Mouse (Mus musculus) embryonic facial prominence, embryonic 13.5 days (tissue): ENCODE data around the gene Fez2. TPM values are rescaled to one million over a fixed set of nuclear protein-coding genes. Genes with fewer than 3 reads are reported as not detected.

Source experiments
- ATAC-seq: fragments of 200-750 bp; cut with Nextera tagmentation; 2 replicates; pipeline ENCODE4 v1.8.0; 2017; ENCODE audit warnings: low read depth; ENCODE audit not compliant: insufficient number of reproducible peaks, insufficient read depth, low FRiP score, low TSS enrichment
- H3K27ac ChIP-seq: fragments of 300-500 bp; sonication (generic); 2 replicates; pipeline ENCODE4 v1.5.1; 2015; ENCODE audit warnings: moderate library complexity, mild to moderate bottlenecking, inconsistent platforms
- H3K27me3 ChIP-seq: fragments of 300-500 bp; sonication (generic); 2 replicates; pipeline ENCODE4 v1.6.1; 2015; ENCODE audit warnings: mild to moderate bottlenecking, inconsistent platforms
- H3K36me3 ChIP-seq: fragments of 300-500 bp; sonication (generic); 2 replicates; pipeline ENCODE4 v1.6.1; 2015; ENCODE audit warnings: mild to moderate bottlenecking, inconsistent platforms
- H3K4me1 ChIP-seq: fragments of 300-500 bp; sonication (generic); 2 replicates; pipeline ENCODE4 v1.6.1; 2015; ENCODE audit warnings: inconsistent platforms
- H3K4me2 ChIP-seq: fragments of 300-500 bp; sonication (generic); 2 replicates; pipeline ENCODE4 v1.6.1; 2015; ENCODE audit warnings: moderate library complexity, mild to moderate bottlenecking, inconsistent platforms
- H3K4me3 ChIP-seq: fragments of 300-500 bp; sonication (generic); 2 replicates; pipeline ENCODE4 v1.5.1; 2015; ENCODE audit warnings: mild to moderate bottlenecking, inconsistent platforms
- H3K9ac ChIP-seq: fragments of 300-500 bp; sonication (generic); 2 replicates; pipeline ENCODE4 v1.6.1; 2015; ENCODE audit warnings: mild to moderate bottlenecking, inconsistent platforms
- H3K9me3 ChIP-seq: fragments of 300-500 bp; sonication (generic); 2 replicates; pipeline ENCODE4 v1.6.1; 2016; ENCODE audit warnings: inconsistent platforms
- WGBS: fragments of 180-500 bp; shearing (Covaris S2); methylation state at CpG from one replicate; pipeline ENCODE4 v1.1.7; 2015; ENCODE audit warnings: mixed read lengths; 5-methylcytosine and 5-hydroxymethylcytosine counted together
- polyA plus RNA-seq: library from polyadenylated mRNA; unstranded; fragments of >200 nt; fragmentation: Nextera tagmentation; extraction: Ambion mirVana; gene quantifications from 2 replicates; pipeline ENCODE4 v1.2.1, GENCODE M21; 2015

The Fez2 gene
- polyA plus RNA-seq, 1 experiment from 2014 or later = 39.3 TPM

DNA sequence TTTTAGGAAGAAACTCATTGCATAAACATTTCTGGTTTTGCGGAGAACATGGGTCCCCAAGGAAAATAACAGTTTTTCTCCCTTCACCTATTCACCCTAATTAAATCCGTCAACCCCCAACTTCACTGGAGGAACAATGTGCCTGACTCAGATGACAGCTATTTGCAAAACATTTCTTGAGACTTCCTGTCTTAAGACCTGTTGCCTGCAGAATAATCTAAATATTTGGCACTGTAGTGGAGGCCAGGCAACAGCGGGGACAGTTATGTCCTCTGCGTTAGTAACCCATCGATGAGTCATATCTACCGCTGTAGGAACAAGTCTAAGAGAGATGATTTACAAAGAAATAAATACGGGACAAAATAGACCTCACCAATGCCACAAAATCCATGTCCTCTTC lies 26.9 kb upstream of the Fez2 start:
- no peaks in the 10 kb centered on the region for H3K36me3 ChIP-seq
- no peaks in the 10 kb centered on the region for H3K4me1 ChIP-seq
- H3K27ac ChIP-seq = no peak overlapping the region
- H3K4me2 ChIP-seq = no peak overlapping the region
- no peak for ATAC-seq
- WGBS = 75% methylated on average over 7 of the region's 7 CpGs
- no peaks in the 10 kb centered on the region for H3K9me3 ChIP-seq
- H3K27me3 ChIP-seq = no peaks in the 10 kb centered on the region
- no peak overlapping the region for H3K9ac ChIP-seq
- no peak overlapping the region for H3K4me3 ChIP-seq

DNA sequence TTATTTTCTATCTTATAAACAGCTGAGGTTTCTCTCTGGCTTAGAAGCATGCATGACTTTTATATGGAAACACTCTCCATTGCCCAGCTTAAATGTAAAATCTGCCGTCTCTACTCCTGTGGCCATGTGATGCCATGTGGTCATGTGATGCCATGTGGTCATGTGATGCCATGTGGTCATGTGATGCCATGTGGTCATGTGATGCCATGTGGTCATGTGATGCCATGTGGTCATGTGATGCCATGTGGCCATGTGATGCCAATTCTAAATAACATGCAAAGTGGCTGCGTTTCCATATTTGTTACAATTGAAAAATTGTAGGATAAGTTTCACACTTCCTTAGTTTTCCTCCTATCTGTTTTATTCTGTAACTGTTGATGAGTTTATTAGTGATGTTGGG lies 22.8 kb upstream of the Fez2 start:
- H3K4me3 ChIP-seq = no peak overlapping the region
- H3K27me3 ChIP-seq = no peaks in the 10 kb centered on the region
- H3K9ac ChIP-seq = no peak overlapping the region
- H3K36me3 ChIP-seq = no peaks in the 10 kb centered on the region
- no peak overlapping the region for H3K4me2 ChIP-seq
- 98% methylated on average over 2 of the region's 2 CpGs for WGBS
- no peaks in the 10 kb centered on the region for H3K9me3 ChIP-seq
- ATAC-seq = no peak
- H3K27ac ChIP-seq = no peak overlapping the region
- H3K4me1 ChIP-seq = no peaks in the 10 kb centered on the region

DNA sequence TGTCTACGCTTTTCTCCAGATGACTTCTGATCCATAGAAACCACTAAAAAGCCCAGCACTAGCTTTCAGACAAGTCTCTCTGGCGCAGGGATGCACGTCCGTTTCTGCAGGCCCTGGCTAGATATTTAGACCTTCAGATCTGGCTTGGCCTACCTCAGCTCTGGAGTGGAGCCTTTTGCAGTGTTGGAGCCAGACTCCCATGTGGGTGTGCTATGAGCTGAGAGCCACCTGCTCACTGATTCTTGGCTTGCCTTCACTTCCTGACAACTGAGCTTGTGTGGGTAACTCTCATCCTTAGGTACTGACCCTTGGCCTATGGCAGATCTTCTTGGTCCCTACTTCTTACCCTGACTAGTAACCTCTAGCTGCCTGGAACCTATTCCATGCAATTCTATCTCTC lies 19.2 kb upstream of the Fez2 start:
- ATAC-seq = no peak
- Histone ChIP-seq H3K9me3 (no peaks in the 10 kb centered on the region), H3K27me3 (no peaks in the 10 kb centered on the region), H3K9ac (no peak overlapping the region), H3K4me1 (no peaks in the 10 kb centered on the region), H3K4me3 (no peak overlapping the region), H3K4me2 (no peak overlapping the region), H3K36me3 (no peaks in the 10 kb centered on the region), H3K27ac (no peak overlapping the region)
- WGBS = 91% methylated on average over 4 of the region's 4 CpGs

DNA sequence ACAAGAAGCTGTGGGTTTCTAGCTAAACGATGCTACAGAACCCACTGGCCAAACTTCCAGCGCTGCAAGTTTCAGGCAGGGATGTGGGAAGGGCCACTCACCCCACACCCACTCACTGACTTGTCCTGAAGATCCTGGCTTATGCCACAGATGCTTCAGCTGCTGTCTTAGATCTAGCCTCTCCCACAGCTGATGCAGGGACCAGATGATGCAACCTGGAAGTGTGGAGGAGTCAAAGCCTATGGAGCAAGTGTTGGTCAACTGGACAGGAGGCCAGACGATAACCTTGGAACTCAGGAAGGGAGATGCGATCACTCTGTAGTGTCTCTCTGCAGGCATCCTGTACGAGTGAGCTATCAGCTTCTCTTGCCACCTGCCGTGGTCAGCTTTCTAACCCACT lies 17.7 kb upstream of the Fez2 start:
- Histone ChIP-seq H3K4me3 (no peak overlapping the region), H3K27me3 (no peaks in the 10 kb centered on the region), H3K9me3 (no peaks in the 10 kb centered on the region), H3K27ac (no peak overlapping the region), H3K4me2 (no peak overlapping the region), H3K36me3 (no peaks in the 10 kb centered on the region), H3K9ac (no peak overlapping the region), H3K4me1 (no peaks in the 10 kb centered on the region)
- ATAC-seq = no peak
- WGBS = 79% methylated on average over 6 of the region's 6 CpGs

DNA sequence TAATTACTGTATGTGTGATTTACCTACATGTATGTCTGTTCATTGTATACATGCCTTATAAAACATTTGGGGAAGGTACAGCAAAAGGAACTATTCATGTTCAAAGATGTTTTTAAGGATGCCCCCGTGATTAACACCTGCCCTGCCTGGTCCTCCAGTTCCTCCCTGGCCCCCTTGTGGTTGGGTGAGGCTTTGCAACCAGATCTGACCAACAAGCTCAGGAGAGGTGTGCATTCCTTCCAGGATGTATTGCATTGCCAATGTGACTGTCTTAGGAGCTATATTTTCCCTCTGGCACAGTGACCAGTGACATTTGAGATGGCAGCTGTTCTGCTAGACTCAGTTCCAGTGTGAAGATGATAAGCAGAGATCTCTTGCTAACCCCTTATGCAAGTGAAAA lies 16.8 kb upstream of the Fez2 start:
- Histone ChIP-seq H3K4me3 (no peak overlapping the region), H3K27me3 (no peaks in the 10 kb centered on the region), H3K27ac (no peak overlapping the region), H3K4me1 (no peaks in the 10 kb centered on the region), H3K36me3 (no peaks in the 10 kb centered on the region), H3K9me3 (no peaks in the 10 kb centered on the region), H3K9ac (no peak overlapping the region), H3K4me2 (no peak overlapping the region)
- 33% methylated on average over 1 of the region's 1 CpGs for WGBS
- no peak for ATAC-seq

DNA sequence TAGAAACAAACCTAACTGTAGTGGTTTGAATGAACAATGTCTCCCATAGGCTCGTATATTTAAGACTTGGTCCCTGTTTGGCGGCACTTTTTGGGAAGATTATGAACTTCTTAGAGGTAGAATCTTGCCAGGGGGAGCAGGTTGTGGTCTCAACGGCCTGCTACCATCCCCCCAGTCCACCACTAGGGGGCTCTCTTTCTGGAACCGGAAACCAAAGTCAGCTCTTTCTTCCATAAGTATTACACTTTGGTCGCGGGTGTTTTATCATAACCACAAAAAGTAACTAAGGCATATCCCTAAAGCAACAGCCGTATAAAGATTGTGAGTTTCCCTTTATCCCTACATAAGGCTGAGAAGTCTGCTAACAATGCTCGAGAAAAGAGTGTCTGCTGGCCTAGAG lies 12.4 kb upstream of the Fez2 start:
- no peaks in the 10 kb centered on the region for H3K36me3 ChIP-seq
- no peak for ATAC-seq
- no peaks in the 10 kb centered on the region for H3K9me3 ChIP-seq
- WGBS = 64% methylated on average over 8 of the region's 8 CpGs
- H3K27ac ChIP-seq = no peak overlapping the region
- 0 out of 2 replicates have a peak, but pooled peaks cover 4% of the 10 kb centered on the region for H3K27me3 ChIP-seq
- H3K4me2 ChIP-seq = no peak overlapping the region
- H3K4me3 ChIP-seq = no peak overlapping the region
- no peaks in the 10 kb centered on the region for H3K4me1 ChIP-seq
- no peak overlapping the region for H3K9ac ChIP-seq

DNA sequence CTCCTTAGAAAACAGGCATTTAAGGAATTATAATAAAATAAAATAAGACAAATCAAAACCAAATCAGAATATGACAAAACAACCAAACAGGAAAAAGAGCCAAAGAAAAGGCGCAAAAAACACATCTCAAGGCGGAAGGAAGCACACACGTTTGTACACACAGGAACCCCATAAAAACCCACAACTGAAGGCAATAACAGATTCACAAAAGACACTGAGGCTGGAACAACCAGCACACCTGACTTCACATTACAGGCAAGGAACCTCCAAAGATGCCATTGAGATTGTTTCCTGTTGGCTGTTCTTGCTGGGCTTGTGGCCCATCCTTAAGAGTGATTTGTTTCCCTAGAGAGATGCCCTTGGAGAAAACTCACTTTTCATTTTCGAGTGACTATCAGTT lies 11.1 kb upstream of the Fez2 start:
- WGBS = 88% methylated on average over 4 of the region's 4 CpGs
- no peak overlapping the region for H3K4me3 ChIP-seq
- H3K4me1 ChIP-seq = no peaks in the 10 kb centered on the region
- H3K4me2 ChIP-seq = no peak overlapping the region
- H3K9me3 ChIP-seq = no peaks in the 10 kb centered on the region
- no peaks in the 10 kb centered on the region for H3K36me3 ChIP-seq
- H3K27me3 ChIP-seq = 0 out of 2 replicates have a peak, but pooled peaks cover 4% of the 10 kb centered on the region
- no peak overlapping the region for H3K9ac ChIP-seq
- ATAC-seq = no peak
- H3K27ac ChIP-seq = no peak overlapping the region

DNA sequence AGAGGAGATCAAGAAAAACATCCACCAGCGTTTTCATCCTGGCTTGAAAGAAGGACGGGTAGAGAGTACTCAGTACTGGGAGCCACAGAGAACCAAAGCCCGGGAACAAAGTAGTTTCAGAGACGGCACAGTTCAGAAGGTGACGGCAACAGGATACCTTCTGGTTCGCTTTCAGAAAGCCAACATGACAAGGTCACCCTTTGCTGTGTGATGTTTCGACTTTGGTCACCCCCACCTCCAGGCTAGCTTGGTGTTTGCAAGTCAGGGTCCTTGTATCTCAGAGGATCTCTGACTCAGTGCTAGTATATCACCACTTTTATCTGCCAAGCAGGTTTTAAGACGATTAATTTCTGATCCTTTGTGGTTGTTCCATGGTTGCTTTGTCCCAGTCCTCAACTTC lies 7.1 kb upstream of the Fez2 start:
- ATAC-seq = no peak
- WGBS = 77% methylated on average over 8 of the region's 8 CpGs
- no peaks in the 10 kb centered on the region for H3K4me1 ChIP-seq

DNA sequence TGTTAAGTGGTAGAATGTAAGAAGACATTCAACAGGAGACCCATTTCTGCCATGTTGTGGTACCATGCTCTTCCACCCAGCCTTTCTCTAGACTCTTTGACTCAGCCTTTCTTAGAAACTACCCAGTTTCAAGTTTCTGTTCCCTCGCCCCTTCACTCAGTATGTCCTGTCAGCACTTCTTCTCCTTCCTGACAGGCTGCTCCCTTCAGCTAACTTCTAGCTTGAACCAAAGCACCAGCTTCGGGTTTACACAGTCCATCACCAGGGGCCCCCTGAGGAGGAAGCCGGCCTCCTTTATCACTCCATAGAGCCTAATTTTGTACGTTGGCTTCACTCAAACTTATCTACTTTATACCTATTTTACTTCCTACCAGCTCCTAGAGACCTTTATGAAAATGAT lies 1.3 kb upstream of the Fez2 start:
- Histone ChIP-seq H3K27me3 (peaks cover 25% of the 10 kb centered on the region), H3K9me3 (no peaks in the 10 kb centered on the region), H3K4me2 (no peak overlapping the region), H3K4me1 (peaks cover 14% of the 10 kb centered on the region; the same call in 1 of the 2 replicates), H3K4me3 (no peak overlapping the region), H3K9ac (no peak overlapping the region), H3K36me3 (no peaks in the 10 kb centered on the region), H3K27ac (no peak overlapping the region)
- no peak for ATAC-seq
- WGBS = 78% methylated on average over 4 of the region's 4 CpGs

More for the DNA sequence above, 7.1 kb upstream of the Fez2 start:
- H3K4me2 ChIP-seq = no peak overlapping the region
- no peak overlapping the region for H3K9ac ChIP-seq
- peaks cover 21% of the 10 kb centered on the region for H3K27me3 ChIP-seq
- no peak overlapping the region for H3K27ac ChIP-seq
- no peaks in the 10 kb centered on the region for H3K9me3 ChIP-seq
- H3K36me3 ChIP-seq = no peaks in the 10 kb centered on the region
- H3K4me3 ChIP-seq = no peak overlapping the region

DNA sequence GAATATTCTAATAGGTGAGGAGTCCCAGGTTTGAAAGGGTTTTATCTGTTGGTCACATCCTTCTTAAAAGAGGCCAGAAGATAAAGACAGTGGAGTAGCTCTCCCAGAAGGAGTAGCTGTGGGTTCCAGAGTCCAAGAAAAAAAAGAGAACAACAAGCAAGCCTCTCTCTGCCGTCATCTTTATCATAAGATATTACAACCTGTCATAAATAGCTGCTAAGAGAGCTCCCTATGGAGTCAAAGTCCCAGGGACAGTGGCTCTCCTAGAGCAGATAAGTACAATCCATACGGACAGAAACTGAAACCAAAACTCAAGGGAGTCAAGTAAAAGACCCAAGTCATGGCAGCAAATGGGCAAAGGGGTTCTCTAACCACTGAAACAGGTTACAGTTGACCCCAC lies 2.7 kb downstream of the Fez2 start:
- 85% methylated on average over 2 of the region's 2 CpGs for WGBS
- peaks cover 10% of the 10 kb centered on the region for H3K27me3 ChIP-seq

DNA sequence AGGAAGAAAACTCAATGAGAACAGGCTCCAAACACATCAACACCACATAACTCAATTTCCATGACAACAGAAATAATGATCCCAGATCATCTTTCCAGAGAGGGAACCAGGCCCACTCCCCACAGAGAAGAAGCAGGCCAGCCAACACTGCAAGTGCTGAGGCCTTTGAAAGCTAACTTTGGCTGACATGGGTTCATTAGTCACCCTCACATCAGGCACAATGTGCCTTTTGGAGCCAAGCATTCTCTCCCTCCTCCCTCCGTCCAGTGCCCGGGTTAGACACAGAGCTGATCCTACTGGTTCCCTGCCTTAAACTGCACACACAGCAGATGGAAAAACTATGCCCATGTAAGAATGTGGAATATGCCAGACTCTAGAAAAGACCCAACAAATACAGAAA lies 8.1 kb downstream of the Fez2 start:
- H3K27ac ChIP-seq = no peak overlapping the region; the same call in 1 of the 2 replicates
- H3K27me3 ChIP-seq = no peaks in the 10 kb centered on the region
- H3K4me2 ChIP-seq = no peak overlapping the region
- H3K36me3 ChIP-seq = peaks cover 23% of the 10 kb centered on the region; the same call in 1 of the 2 replicates
- H3K4me1 ChIP-seq = peaks cover 9% of the 10 kb centered on the region; the same call in 1 of the 2 replicates
- H3K9ac ChIP-seq = no peak overlapping the region
- WGBS = 43% methylated on average over 2 of the region's 2 CpGs
- H3K9me3 ChIP-seq = no peaks in the 10 kb centered on the region
- ATAC-seq = no peak
- no peak overlapping the region for H3K4me3 ChIP-seq

More for the DNA sequence above, 2.7 kb downstream of the Fez2 start:
- Histone ChIP-seq H3K4me2 (no peak overlapping the region), H3K9ac (no peak overlapping the region), H3K4me3 (no peak overlapping the region), H3K36me3 (peaks cover 8% of the 10 kb centered on the region; the same call in 1 of the 2 replicates), H3K4me1 (peaks cover 14% of the 10 kb centered on the region; the same call in 1 of the 2 replicates), H3K9me3 (no peaks in the 10 kb centered on the region), H3K27ac (no peak overlapping the region)
- no peak for ATAC-seq

DNA sequence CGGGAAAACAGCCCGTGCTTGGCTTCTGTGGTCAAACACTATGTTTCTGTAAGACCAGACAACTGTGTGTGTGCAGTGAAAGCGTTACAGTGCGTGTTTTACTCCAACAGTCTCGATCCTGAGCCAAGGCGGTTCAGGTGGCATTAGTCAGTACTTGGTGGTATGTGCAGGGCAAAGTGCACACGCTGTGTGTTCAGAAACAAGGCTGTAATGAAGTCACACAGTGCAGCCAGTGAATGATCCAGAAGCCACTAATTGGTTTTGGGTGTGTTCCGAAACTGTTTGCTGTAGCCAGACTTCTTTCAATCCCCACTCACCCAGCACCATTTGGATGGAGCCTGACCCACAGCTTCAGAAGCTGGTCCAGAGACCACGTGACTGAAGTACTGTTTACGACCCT lies 9.6 kb downstream of the Fez2 start:
- ATAC-seq = no peak
- Histone ChIP-seq H3K9ac (no peak overlapping the region), H3K4me1 (peaks cover 4% of the 10 kb centered on the region; the same call in 1 of the 2 replicates), H3K4me3 (no peak overlapping the region), H3K36me3 (peaks cover 36% of the 10 kb centered on the region), H3K27ac (no peak overlapping the region), H3K4me2 (no peak overlapping the region), H3K9me3 (no peaks in the 10 kb centered on the region), H3K27me3 (no peaks in the 10 kb centered on the region)
- WGBS = 86% methylated on average over 10 of the region's 10 CpGs

DNA sequence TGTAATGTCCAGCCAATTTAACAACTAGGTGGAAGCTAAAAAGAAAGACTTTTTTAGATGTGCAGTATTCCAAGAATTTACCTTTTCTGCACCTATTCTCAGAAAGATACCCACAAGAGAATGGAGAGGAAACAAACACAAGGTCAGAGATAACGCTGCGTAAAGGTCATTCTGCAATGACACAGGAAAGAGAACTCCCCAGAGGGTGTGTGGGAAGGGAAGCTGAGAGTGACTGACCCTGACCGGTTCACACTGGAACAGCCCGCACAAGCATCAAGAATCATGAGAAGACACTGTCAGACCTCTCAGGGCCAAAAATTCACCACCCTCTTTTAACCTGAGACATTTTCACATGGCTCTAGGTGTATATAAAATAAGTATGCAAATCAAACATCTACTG lies 10.4 kb downstream of the Fez2 start:
- 60% methylated on average over 4 of the region's 4 CpGs for WGBS
- ATAC-seq = no peak

More for the DNA sequence above, 10.4 kb downstream of the Fez2 start:
- Histone ChIP-seq H3K27me3 (no peaks in the 10 kb centered on the region), H3K4me3 (no peak overlapping the region), H3K27ac (no peak overlapping the region), H3K9ac (no peak overlapping the region), H3K4me1 (peaks cover 4% of the 10 kb centered on the region; the same call in 1 of the 2 replicates), H3K36me3 (peaks cover 36% of the 10 kb centered on the region), H3K9me3 (no peaks in the 10 kb centered on the region), H3K4me2 (no peak overlapping the region)
